Mouse (Mus musculus) cerebellum, adult 8-10 months (tissue): ENCODE results near the gene Nup88.
"Not testable (repeated sequence)": the region's sequence is repeated elsewhere in the genome, so short reads cannot be mapped to it uniquely, and the experiment has no call there.

Experiments used
- DNase-seq: peaks from one replicate; pipeline ENCODE4 v3.0.0; 2022

Gene Nup88

GRCm38 (mm10) chr11:70969271-70969794, 440 bp downstream of the Nup88 start:
- no peak for DNase-seq

- DNase-seq, result no peak
Measured at GRCm38 (mm10) chr11:70964222-70964907, 5.4 kb downstream of the Nup88 start.

- DNase-seq, result no peak
Measured at GRCm38 (mm10) chr11:70960786-70961554, 8.8 kb downstream of the Nup88 start.

- DNase-seq, result no peak
Measured at GRCm38 (mm10) chr11:70954711-70955110, 15.1 kb downstream of the Nup88 start.

GRCm38 (mm10) chr11:70944935-70945817, 24.6 kb downstream of the Nup88 start:
- no peak for DNase-seq

GRCm38 (mm10) chr11:70943651-70944050, 26.1 kb downstream of the Nup88 start:
- DNase-seq, result no peak

- no peak for DNase-seq
Measured at GRCm38 (mm10) chr11:70942596-70942995, 27.2 kb downstream of the Nup88 start.

GRCm38 (mm10) chr11:70935316-70935715, 34.5 kb downstream of the Nup88 start:
- DNase-seq, result no peak

- DNase-seq, result no peak
Measured at GRCm38 (mm10) chr11:70931461-70931860, 38.3 kb downstream of the Nup88 start.

GRCm38 (mm10) chr11:70919524-70919923, 50.2 kb downstream of the Nup88 start:
- DNase-seq, result no peak

- DNase-seq, result no peak
Measured at GRCm38 (mm10) chr11:70917896-70918295, 51.9 kb downstream of the Nup88 start.

GRCm38 (mm10) chr11:70911920-70912319, 57.9 kb downstream of the Nup88 start:
- no peak for DNase-seq

GRCm38 (mm10) chr11:70911323-70911722, 58.5 kb downstream of the Nup88 start:
- DNase-seq, result no peak

GRCm38 (mm10) chr11:70906681-70907080, 63.1 kb downstream of the Nup88 start:
- DNase-seq, result no peak

GRCm38 (mm10) chr11:70898182-70898581, 71.6 kb downstream of the Nup88 start:
- DNase-seq, result not testable (repeated sequence)

- no peak for DNase-seq
Measured at GRCm38 (mm10) chr11:70897680-70898079, 72.1 kb downstream of the Nup88 start.
